Mouse (Mus musculus): ENCODE measurements around the gene Chrm3. TPM values are rescaled to one million over a fixed set of nuclear protein-coding genes. Genes with fewer than 3 reads are reported as not detected.
A peak's percentile ranks its signal among the peaks of the same experiment; 100 is the strongest.

Chrm3 gene
- total RNA-seq, 2 experiments from 2014 or later: 47.7 to 53.6 TPM

DNA sequence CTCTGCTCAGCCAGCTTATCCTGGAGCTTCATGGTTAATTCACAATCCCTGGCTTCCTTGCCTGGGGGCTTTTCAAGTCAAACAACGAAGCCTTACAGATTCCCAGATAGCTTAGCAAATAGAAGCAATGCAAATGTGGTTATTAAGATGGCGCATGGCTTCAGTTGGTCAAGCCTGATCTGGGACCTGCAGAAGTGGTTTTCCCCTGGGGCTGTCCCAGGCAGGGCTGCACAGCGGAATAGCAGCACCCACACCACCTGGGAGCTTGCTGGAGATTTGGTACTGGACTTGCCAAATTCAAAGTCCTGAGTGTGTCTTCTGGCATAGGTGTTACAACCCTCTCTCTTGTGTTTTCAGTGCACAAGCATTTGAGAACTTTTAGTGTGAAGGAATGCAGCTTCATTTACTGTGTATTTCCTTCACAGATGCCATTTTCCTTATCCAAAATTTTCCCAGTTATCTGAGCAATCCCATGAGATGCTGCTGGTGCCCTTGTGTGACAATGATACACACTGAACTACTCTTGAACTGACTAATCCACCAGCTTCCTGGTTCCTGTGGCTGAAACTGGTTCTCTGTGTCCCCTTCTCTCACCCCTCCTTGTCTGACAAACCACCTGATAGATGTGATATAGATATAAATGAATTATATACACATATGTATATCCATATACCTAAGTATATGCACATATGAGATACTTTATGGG lies 461.8 kb downstream of the Chrm3 start:
- no peak for DNase-seq (ENCODE audit: low spot score in 2 of 2)

- no peak for DNase-seq (ENCODE audit: low spot score in 2 of 2)
Observed at GRCm38 (mm10) chr13:9897231-9897630, 463.4 kb downstream of the Chrm3 start.

DNA sequence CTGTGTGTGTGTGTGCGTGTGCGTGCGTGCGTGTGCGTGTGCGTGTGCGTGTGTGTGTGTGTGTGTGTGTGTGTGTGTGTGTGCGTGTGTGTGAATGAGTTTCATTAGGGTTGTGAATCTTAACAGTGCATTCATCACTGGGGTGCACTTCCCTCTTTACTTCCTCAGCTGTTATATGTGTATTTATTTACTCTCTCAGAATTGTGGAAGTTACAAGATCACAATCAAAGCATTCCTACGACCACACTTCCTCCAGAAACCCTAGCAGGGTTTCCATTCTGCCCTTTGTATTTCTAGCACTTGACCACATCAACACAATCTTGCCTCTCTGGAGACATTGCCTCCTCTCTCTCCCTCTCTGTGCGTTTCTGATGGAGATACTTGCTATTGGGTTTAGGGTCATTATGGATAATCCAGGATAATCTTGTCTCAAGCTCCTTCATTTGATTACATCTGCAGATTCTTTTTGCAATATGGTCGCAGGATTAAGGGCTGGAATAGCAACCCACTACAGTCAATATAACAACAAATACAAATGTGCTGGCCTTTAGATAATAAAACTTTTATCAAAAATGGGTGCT lies 465.5 kb downstream of the Chrm3 start:
- no peak for DNase-seq (ENCODE audit: low spot score in 2 of 2)

DNA sequence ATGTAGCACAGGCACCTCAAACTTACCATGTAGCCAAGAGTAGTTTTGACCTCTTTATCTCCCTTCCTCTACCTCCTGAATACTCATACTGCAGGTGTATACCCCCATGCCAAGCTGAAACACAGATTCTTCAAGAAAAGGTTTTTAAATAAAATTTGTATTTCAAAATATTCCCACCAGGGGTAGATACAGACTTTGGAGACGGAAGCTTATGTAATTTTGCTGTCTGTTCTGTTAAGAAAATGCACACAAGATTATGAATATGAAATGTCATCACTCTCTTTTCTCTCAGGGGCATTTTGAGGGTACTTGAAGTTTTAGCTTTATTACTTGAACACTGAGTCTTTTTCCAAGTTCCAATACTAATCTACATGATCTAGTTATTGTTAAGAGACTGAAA lies 469.6 kb downstream of the Chrm3 start:
- DNase-seq (ENCODE audit: low spot score in 2 of 2): no peak

GRCm38 (mm10) chr13:9890460-9890859 lies 470.2 kb downstream of the Chrm3 start:
- DNase-seq (ENCODE audit: low spot score in 2 of 2): no peak

DNA sequence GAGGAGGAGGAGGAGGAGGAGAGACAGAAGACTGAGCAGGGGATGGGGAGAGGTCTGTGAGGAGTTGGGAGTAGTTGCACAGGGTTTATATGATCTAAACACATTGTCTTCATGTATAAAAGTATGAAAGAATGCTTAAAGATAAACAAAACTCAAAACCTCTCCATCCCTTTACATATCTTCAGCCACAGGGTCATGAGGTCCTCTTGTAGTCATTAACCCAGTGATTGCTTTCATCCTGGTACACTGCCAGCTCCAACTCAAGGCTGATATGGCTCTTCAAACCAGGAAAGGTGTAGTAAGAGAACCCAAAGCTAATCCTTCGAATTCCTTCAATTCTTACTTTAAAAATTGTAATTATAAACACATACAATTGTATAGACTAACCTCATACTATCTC lies 470.7 kb downstream of the Chrm3 start:
- DNase-seq (ENCODE audit: low spot score in 2 of 2): no peak

DNA sequence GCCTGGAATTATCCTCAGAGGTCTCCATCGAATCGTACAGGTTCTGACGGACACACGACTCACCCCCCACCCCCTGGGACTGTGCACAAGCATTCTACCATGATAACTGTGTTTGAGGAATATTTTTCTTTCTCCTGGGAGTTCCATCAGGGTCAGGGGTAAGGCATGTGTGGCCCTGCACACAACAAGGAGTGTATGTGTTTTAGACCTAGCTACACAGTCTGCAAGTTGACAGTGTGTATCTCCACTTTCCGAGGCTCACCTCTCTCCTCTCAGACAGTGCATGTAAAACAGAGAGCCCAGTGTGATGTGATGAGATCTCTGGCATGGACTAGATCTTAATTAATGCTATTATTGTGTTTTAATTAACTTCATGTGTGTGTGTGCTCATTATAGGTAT lies 472.4 kb downstream of the Chrm3 start:
- DNase-seq (ENCODE audit: low spot score in 2 of 2): no peak

GRCm38 (mm10) chr13:9887261-9887660 lies 473.4 kb downstream of the Chrm3 start:
- no peak for DNase-seq (ENCODE audit: low spot score in 2 of 2)

DNA sequence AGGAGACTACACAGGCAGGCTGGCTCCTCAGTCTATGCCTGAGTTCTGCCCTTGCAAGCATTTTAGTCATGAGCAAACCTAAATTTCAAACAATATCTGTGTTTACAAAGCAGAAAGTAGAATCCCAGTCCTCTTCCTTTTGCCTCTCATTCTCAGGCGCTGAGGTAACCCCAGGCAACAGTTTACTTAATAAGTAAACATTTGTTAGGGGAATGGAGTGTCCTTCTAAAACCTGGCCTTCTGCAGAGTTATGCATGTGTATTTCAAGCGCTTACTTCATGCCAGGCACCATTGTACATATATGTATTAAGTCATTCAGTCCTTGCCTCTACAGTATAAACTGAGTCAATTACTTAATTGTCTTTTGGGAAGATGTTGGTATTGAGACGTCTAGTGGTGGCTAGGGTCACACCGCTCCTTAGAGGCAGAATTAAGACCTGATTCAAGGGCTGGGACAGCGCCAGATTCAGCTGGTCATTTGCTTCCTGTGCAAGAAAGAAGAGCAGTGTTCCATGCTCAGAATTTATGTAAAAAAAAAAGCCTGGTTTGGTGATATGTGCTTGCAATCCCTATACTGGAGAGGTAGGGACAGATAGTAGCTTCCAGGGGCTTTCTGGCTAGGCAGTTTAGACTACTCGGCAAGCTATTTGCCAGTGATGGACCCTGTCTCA lies 474.0 kb downstream of the Chrm3 start:
- no peak for DNase-seq (ENCODE audit: low spot score in 2 of 2)

DNA sequence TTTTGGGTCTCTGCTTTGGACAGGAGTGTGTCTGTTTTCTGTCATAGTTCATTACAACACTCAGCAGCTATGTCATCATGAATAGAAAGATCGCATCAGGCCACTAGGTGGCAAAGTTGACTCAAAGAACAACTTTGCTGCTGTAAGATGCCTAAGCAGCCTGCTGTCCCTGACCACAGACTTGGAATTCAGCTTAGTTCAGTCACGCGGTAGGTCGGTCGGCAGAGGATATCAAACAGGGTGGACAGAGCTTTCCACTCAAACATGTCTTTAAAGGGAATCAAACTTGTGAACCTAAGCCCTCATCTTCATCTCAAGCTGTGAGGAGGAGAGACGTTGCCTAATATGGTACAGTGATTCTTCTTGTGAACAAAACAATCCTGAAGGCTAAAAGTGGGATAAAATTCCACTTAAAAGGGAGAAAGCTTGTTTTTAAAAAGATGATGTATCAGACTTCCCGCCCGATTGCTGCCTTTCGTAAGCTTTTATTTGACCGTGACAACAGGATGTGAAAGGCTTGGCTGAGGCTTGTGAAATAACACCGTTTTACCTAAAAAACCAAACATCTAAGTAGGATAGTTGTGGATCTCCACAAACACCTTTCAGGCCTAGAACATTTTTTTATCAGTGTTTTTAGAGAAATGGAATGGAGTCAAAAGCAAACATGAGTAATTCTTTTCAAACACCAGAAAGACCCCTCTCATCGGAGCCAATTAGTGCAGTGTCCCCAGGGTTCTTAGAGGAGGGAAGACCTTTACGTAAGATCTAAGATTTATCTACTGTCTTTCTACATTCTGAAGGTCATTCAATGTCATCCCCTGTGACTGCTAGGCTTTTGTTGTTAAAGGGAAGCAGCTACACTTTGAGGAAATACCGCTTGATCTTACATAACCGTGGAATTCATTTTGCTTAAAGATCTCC lies 478.0 kb downstream of the Chrm3 start:
- peak; percentile 68 to 78 for DNase-seq (ENCODE audit: low spot score in 2 of 2)

DNA sequence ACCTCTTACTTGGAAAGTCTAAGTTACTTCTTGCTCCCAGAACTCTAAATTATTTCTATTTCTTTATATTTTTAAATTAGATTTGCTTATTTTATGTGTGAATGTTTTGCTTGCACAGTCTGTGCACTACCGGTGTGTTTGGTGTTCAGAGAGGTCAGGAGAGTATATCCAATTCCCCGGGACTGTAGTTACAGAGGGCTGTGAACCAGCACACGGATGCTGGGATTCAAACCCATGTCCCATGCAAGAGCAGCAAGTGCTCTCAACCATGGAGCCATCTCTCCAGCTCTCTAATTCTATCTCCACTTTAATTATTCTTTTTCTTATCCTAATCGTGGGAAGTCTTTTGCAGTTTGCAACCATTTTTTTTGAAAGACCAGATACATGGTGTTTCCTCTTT lies 478.7 kb downstream of the Chrm3 start:
- DNase-seq (ENCODE audit: low spot score in 2 of 2): no peak

GRCm38 (mm10) chr13:9880401-9880800 lies 480.2 kb downstream of the Chrm3 start:
- no peak for DNase-seq (ENCODE audit: low spot score in 2 of 2)

- DNase-seq (ENCODE audit: low spot score in 2 of 2): no peak
Observed at GRCm38 (mm10) chr13:9878596-9879010, 482.0 kb downstream of the Chrm3 start.

DNA sequence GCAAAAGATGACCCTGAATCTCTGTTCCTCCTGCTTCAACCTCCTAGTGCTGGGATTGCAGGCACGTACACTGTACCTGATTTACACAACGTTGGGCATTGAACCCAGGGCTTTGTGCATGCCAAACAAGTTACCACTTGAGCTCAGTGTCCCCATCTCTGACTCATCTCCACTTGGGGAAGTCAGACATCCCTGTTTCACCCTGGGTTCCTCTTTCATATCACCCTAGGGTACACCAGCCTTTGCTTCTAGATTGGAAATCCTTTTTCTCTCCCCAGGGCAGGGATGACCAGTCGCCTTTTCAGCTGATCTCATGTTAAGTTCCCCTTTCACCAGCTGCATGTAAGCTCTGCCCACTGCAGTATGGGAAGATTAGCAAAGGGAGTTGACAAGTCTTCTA lies 487.3 kb downstream of the Chrm3 start:
- no peak for DNase-seq (ENCODE audit: low spot score in 2 of 2)

DNA sequence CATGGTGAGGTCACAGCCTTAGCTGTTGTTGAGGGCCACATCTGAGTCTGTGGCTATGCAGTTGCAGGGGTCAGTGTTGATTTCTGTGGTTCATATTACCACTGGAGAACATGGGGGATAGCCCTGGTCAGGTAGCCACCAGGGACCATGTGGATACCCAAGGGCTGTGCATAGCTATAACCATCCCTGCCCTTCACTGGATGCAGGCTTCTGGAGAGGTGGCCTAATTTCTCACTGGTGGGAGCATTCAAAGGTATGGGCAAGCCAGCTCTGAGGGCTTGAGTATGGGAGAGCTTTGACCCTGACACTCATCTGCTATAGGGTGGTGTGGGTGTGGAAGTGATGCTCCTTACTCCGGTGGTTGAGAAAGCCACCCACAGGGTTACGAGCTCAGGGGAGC lies 494.5 kb downstream of the Chrm3 start:
- DNase-seq (ENCODE audit: low spot score in 2 of 2): no peak

DNA sequence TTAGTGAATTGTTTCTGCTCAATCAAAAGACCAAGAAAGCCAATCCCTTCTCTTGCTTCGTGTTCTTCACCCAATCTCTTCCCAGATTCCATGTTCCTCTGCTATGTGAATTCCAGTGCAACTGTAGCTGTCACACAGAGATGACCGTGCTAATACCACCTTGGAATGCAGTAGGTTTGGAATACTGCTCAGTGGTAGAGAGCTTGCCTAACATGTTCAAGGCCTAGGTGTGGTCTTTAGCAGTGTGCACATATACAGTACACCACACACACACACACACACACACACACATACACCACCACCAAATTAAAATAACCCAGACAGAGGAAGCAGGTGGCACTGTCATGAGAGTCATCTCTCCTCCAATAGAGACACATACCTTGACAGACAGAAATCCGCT lies 513.1 kb downstream of the Chrm3 start:
- DNase-seq (ENCODE audit: low spot score in 2 of 2): no peak

DNA sequence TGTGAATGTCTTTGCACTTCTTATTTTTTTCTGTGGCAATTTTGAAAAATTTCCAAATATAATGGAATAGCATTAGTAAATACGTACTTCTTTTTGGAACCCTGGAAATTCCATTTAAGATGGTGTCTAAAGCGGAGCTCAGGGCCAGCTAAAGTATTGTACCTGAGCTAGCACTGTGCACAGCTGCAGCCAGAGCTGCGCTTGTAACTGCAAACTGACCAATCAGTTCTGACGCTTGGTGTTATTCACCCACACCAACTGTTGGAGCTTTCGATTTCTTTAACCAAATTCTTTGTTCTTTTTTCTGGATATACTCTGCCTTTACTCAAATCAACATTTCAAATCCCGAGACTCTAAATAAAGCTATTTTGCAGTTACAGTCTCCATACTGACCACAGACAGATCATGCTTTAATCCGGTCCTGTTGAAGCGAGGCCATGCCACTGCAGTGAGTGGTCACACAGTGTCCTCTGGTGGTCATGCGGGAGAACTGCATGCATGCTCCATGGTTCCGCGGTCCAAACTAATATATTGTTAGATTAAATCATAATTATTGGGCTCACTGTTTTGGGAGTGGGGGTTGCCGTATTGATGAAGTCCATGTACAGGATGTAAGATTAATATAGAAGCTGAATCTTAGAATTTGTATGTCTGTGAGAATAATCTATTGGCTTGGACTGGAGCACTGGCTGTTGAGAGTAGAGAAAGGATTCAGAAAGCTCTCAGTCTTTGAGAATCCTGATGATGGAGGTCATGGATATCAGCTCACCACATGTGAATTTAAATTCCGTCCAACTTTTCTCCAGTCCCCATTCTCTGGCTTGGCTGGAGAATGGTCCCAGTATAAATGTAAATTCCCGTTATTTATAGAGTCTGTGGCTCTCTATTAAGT lies 513.9 kb downstream of the Chrm3 start:
- peak; percentile 56 to 69 for DNase-seq (ENCODE audit: low spot score in 2 of 2)

- DNase-seq (ENCODE audit: low spot score in 2 of 2): peak; percentile 12 to 63
Observed at GRCm38 (mm10) chr13:9834146-9834679, 526.4 kb downstream of the Chrm3 start.

DNA sequence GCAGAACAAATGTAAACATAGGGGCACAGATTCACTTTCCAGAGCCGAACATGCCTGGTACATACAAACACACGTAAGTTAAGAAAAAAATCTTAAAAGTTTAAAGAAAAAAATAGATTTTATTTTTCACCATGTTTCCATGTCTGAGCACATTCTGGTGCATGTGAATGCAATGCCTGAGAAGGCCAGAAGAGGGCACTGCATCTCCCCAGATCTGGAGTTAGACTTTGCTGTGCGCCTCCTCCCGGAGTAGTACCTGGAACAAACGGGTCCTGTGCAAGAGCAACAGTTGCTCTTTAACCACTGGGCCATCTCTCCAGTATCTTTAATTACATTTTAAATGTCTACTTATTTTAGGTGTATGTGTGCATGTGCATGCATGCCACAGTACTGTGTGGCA lies 534.4 kb downstream of the Chrm3 start:
- DNase-seq (ENCODE audit: low spot score in 2 of 2): no peak
